Mouse (Mus musculus): ENCODE results near the gene Sin3a. TPM values are rescaled to one million over a fixed set of nuclear protein-coding genes. Genes with fewer than 3 reads are reported as not detected.

Sin3a gene
- total and polyA plus RNA-seq, 2 experiments from 2014 or later = 12.1 to 39.6 TPM

GRCm38 (mm10) chr9:57074822-57075603, 3.2 kb downstream of the Sin3a start:
- H3K27me3 ChIP-seq (ENCODE audit: control insufficient read depth, insufficient read depth, low read length) = no peaks in the 10 kb centered on the region
- TF ChIP-seq CTCF (IDR thresholded peaks at IDR 0.05; ENCODE audit: low read depth) = no peak
- no peak for TF ChIP-seq EP300 (IDR thresholded peaks at IDR 0.05; ENCODE audit: low read depth)
- no peaks in the 10 kb centered on the region for H3K9me3 ChIP-seq (replicated peaks; ENCODE audit: control insufficient read depth, low read length)
- ATAC-seq (ENCODE audit: insufficient read depth, low read depth) (no peak), DNase-seq (ENCODE audit: low spot score) (peak; percentile 85)
- H3K9ac ChIP-seq (replicated peaks; ENCODE audit: low read depth, low read length) = no peak overlapping the region; the same call in 1 of the 2 replicates
- H3K4me3 ChIP-seq (ENCODE audit: low read depth, low read length) = peak overlapping the region; percentile 88
- peaks cover 11% of the 10 kb centered on the region for H3K4me1 ChIP-seq (ENCODE audit: control insufficient read depth, insufficient read depth)
- peak overlapping the region; percentile 87 for H3K4me2 ChIP-seq (ENCODE audit: low read depth, low read length)
- WGBS = 8% methylated on average over 17 of the region's 17 CpGs
- H3K36me3 ChIP-seq (replicated peaks; ENCODE audit: control insufficient read depth, insufficient read depth, low read length) = no peaks in the 10 kb centered on the region
- peak overlapping the region; percentile 99 for H3K27ac ChIP-seq (ENCODE audit: low read depth)

GRCm38 (mm10) chr9:57075681-57076381, 4.0 kb downstream of the Sin3a start:
- DNase-seq (ENCODE audit: low spot score) = peak; percentile 100
- H3K27me3 ChIP-seq (ENCODE audit: control insufficient read depth, insufficient read depth, low read length) = no peaks in the 10 kb centered on the region
- peak overlapping the region; percentile 88 for H3K4me3 ChIP-seq (ENCODE audit: low read depth, low read length)
- peaks cover 11% of the 10 kb centered on the region for H3K4me1 ChIP-seq (ENCODE audit: control insufficient read depth, insufficient read depth)
- no peaks in the 10 kb centered on the region for H3K36me3 ChIP-seq (replicated peaks; ENCODE audit: control insufficient read depth, insufficient read depth, low read length)
- ATAC-seq (ENCODE audit: insufficient read depth, low read depth) = peak; percentile 75
- under 1% methylated on average over 43 of the region's 43 CpGs for WGBS
- H3K27ac ChIP-seq (ENCODE audit: low read depth) = peak overlapping the region; percentile 99
- peak overlapping the region; percentile 87 for H3K4me2 ChIP-seq (ENCODE audit: low read depth, low read length)
- TF ChIP-seq CTCF (IDR thresholded peaks at IDR 0.05; ENCODE audit: low read depth) (no peak), EP300 (IDR thresholded peaks at IDR 0.05; ENCODE audit: low read depth) (0 out of 2 replicates have a peak, but pooled peaks have one; percentile 15)
- H3K9me3 ChIP-seq (replicated peaks; ENCODE audit: control insufficient read depth, low read length) = no peaks in the 10 kb centered on the region
- H3K9ac ChIP-seq (replicated peaks; ENCODE audit: low read depth, low read length) = peak overlapping the region; percentile 75; the same call in 1 of the 2 replicates

- Histone ChIP-seq H3K27ac (ENCODE audit: low read depth) (peak overlapping the region; percentile 95), H3K36me3 (replicated peaks; ENCODE audit: control insufficient read depth, insufficient read depth, low read length) (no peaks in the 10 kb centered on the region), H3K27me3 (ENCODE audit: control insufficient read depth, insufficient read depth, low read length) (no peaks in the 10 kb centered on the region), H3K9me3 (replicated peaks; ENCODE audit: control insufficient read depth, low read length) (no peaks in the 10 kb centered on the region), H3K4me1 (ENCODE audit: control insufficient read depth, insufficient read depth) (peaks cover 11% of the 10 kb centered on the region), H3K9ac (replicated peaks; ENCODE audit: low read depth, low read length) (peak overlapping the region; percentile 75), H3K4me2 (ENCODE audit: low read depth, low read length) (peak overlapping the region; percentile 84), H3K4me3 (ENCODE audit: low read depth, low read length) (peak overlapping the region; percentile 86)
- ATAC-seq (ENCODE audit: insufficient read depth, low read depth) (peak; percentile 16), DNase-seq (ENCODE audit: low spot score) (peak; percentile 86)
- no peak for TF ChIP-seq EP300 (IDR thresholded peaks at IDR 0.05; ENCODE audit: low read depth)
- no peak for TF ChIP-seq CTCF (IDR thresholded peaks at IDR 0.05; ENCODE audit: low read depth)
- under 1% methylated on average over 47 of the region's 72 CpGs for WGBS
Observed at GRCm38 (mm10) chr9:57076701-57077660, 5.1 kb downstream of the Sin3a start.

GRCm38 (mm10) chr9:57082236-57082635, 10.4 kb downstream of the Sin3a start:
- Histone ChIP-seq H3K9me3 (replicated peaks; ENCODE audit: control insufficient read depth, low read length) (no peaks in the 10 kb centered on the region), H3K9ac (replicated peaks; ENCODE audit: low read depth, low read length) (no peak overlapping the region), H3K27ac (ENCODE audit: low read depth) (no peak overlapping the region), H3K4me1 (ENCODE audit: control insufficient read depth, insufficient read depth) (no peaks in the 10 kb centered on the region), H3K27me3 (ENCODE audit: control insufficient read depth, insufficient read depth, low read length) (no peaks in the 10 kb centered on the region), H3K36me3 (replicated peaks; ENCODE audit: control insufficient read depth, insufficient read depth, low read length) (peaks cover 20% of the 10 kb centered on the region; the same call in 1 of the 2 replicates), H3K4me2 (ENCODE audit: low read depth, low read length) (no peak overlapping the region), H3K4me3 (ENCODE audit: low read depth, low read length) (no peak overlapping the region)
- no peak for ATAC-seq (ENCODE audit: insufficient read depth, low read depth)
- no peak for DNase-seq (ENCODE audit: low spot score)
- 74% methylated on average over 3 of the region's 3 CpGs for WGBS
- TF ChIP-seq EP300 (IDR thresholded peaks at IDR 0.05; ENCODE audit: low read depth) = no peak
- TF ChIP-seq CTCF (IDR thresholded peaks at IDR 0.05; ENCODE audit: low read depth) = no peak

GRCm38 (mm10) chr9:57117261-57117755, 45.5 kb downstream of the Sin3a start:
- H3K27ac ChIP-seq (ENCODE audit: low read depth) = no peak overlapping the region
- H3K4me1 ChIP-seq (ENCODE audit: control insufficient read depth, insufficient read depth) = no peaks in the 10 kb centered on the region
- no peaks in the 10 kb centered on the region for H3K27me3 ChIP-seq (ENCODE audit: control insufficient read depth, insufficient read depth, low read length)
- H3K4me2 ChIP-seq (ENCODE audit: low read depth, low read length) = no peak overlapping the region
- H3K9me3 ChIP-seq (replicated peaks; ENCODE audit: control insufficient read depth, low read length) = no peaks in the 10 kb centered on the region
- peaks cover 81% of the 10 kb centered on the region for H3K36me3 ChIP-seq (replicated peaks; ENCODE audit: control insufficient read depth, insufficient read depth, low read length)
- no peak for TF ChIP-seq EP300 (IDR thresholded peaks at IDR 0.05; ENCODE audit: low read depth)
- no peak for TF ChIP-seq CTCF (IDR thresholded peaks at IDR 0.05; ENCODE audit: low read depth)
- 89% methylated on average over 13 of the region's 13 CpGs for WGBS
- no peak overlapping the region for H3K9ac ChIP-seq (replicated peaks; ENCODE audit: low read depth, low read length)
- DNase-seq (ENCODE audit: low spot score) (no peak), ATAC-seq (ENCODE audit: insufficient read depth, low read depth) (no peak)
- no peak overlapping the region for H3K4me3 ChIP-seq (ENCODE audit: low read depth, low read length)
